Mouse (Mus musculus) activated CD4-positive, CD25-positive, alpha-beta regulatory T cell, adult 4 months (primary cell): ENCODE data around the gene H2-DMb1. TPM values are rescaled to one million over a fixed set of nuclear protein-coding genes. Genes with fewer than 3 reads are reported as not detected.

Source experiments
- ATAC-seq: one replicate; pipeline ENCODE4 v1.8.0; 2017
- polyA plus RNA-seq, 2 experiments: library from polyadenylated mRNA; unstranded; fragments of 100-300 nt; shearing (Covaris generic); gene quantifications; one replicate each; pipeline ENCODE4 v1.2.1; 2017

H2-DMb1 gene
- 1 to 10 TPM; 1.9 to 3.7 TPM for polyA plus RNA-seq

- no peak for ATAC-seq
Observed at GRCm38 (mm10) chr17:34152923-34153322, at the start of gene H2-DMb1. Gene H2-DMb1 (plus strand): TSS chr17:34153072.

GRCm38 (mm10) chr17:34104804-34105203 is 48.1 kb upstream of the H2-DMb1 start:
- ATAC-seq, result no peak

- no peak for ATAC-seq
Observed at GRCm38 (mm10) chr17:34106555-34106954, 46.3 kb upstream of the H2-DMb1 start.

- no peak for ATAC-seq
Observed at GRCm38 (mm10) chr17:34107109-34107867, 45.6 kb upstream of the H2-DMb1 start.

GRCm38 (mm10) chr17:34108460-34108859 is 44.4 kb upstream of the H2-DMb1 start:
- ATAC-seq, result no peak

- no peak for ATAC-seq
Observed at GRCm38 (mm10) chr17:34109038-34109805, 43.6 kb upstream of the H2-DMb1 start.

- ATAC-seq, result no peak
Observed at GRCm38 (mm10) chr17:34109806-34110195, 43.1 kb upstream of the H2-DMb1 start.

GRCm38 (mm10) chr17:34110309-34110708 is 42.6 kb upstream of the H2-DMb1 start:
- ATAC-seq, result no peak

GRCm38 (mm10) chr17:34114114-34114513 is 38.8 kb upstream of the H2-DMb1 start:
- ATAC-seq, result no peak

- ATAC-seq, result no peak
Observed at GRCm38 (mm10) chr17:34116736-34117370, 36.0 kb upstream of the H2-DMb1 start.

- no peak for ATAC-seq
Observed at GRCm38 (mm10) chr17:34117421-34118112, 35.3 kb upstream of the H2-DMb1 start.

- no peak for ATAC-seq
Observed at GRCm38 (mm10) chr17:34118113-34118872, 34.6 kb upstream of the H2-DMb1 start.

GRCm38 (mm10) chr17:34118873-34119248 is 34.0 kb upstream of the H2-DMb1 start:
- ATAC-seq, result peak; percentile 2

GRCm38 (mm10) chr17:34119249-34120179 is 33.4 kb upstream of the H2-DMb1 start, which contains the start of gene H2-DMa:
Gene H2-DMa (plus strand): TSS chr17:34119541.
- peak; percentile 70 for ATAC-seq

- no peak for ATAC-seq
Observed at GRCm38 (mm10) chr17:34120180-34120723, 32.6 kb upstream of the H2-DMb1 start.

GRCm38 (mm10) chr17:34120814-34121171 is 32.1 kb upstream of the H2-DMb1 start:
- no peak for ATAC-seq

- no peak for ATAC-seq
Observed at GRCm38 (mm10) chr17:34121172-34121878, 31.5 kb upstream of the H2-DMb1 start.

- no peak for ATAC-seq
Observed at GRCm38 (mm10) chr17:34121879-34122187, 31.0 kb upstream of the H2-DMb1 start.

GRCm38 (mm10) chr17:34122188-34122984 is 30.5 kb upstream of the H2-DMb1 start, which contains the start of gene Brd2:
Gene Brd2 (minus strand): TSS chr17:34122634.
- ATAC-seq, result peak; percentile 26
